Mouse (Mus musculus): Measurements from ENCODE around the gene Slc1a2. TPM values are rescaled to one million over a fixed set of nuclear protein-coding genes. Genes with fewer than 3 reads are reported as not detected.

Gene Slc1a2
- polyA plus RNA-seq (2012; rRNA removed) = 0.57 and 0.74 TPM in 2 replicates

GRCm38 (mm10) chr2:102658163-102658660 lies at the start of gene Slc1a2:
Slc1a2 (plus strand) TSS chr2:102658659.

Other genes with a start within 250 kb of the Slc1a2 start
- 0.75 and 0.77 TPM in 2 replicates for gene Fjx1, start 206.2 kb upstream of the Slc1a2 start, polyA plus RNA-seq (2012; rRNA removed)
- 6.3 and 6.8 TPM in 2 replicates for gene Pamr1, start 108.6 kb upstream of the Slc1a2 start, polyA plus RNA-seq (2012; rRNA removed)
- gene Cd44, start 243.0 kb downstream of the Slc1a2 start, polyA plus RNA-seq (2012; rRNA removed) = 11.1 and 12.3 TPM in 2 replicates

All from liver, embryonic 18 days (tissue).